Mouse (Mus musculus) stomach, embryonic 14.5 days (tissue): ENCODE data around the gene Ptcd2. TPM values are rescaled to one million over a fixed set of nuclear protein-coding genes. Genes with fewer than 3 reads are reported as not detected.
A peak's percentile ranks its signal among the peaks of the same experiment; 100 is the strongest.

Source experiments
- ATAC-seq: fragments of 200-750 bp; cut with Nextera tagmentation; 2 replicates; pipeline ENCODE4 v1.8.0; 2017; ENCODE audit warnings: low read depth, moderate TSS enrichment; ENCODE audit not compliant: insufficient number of reproducible peaks, insufficient read depth, low FRiP score
- H3K27ac ChIP-seq: fragments of 300-500 bp; sonication (generic); 2 replicates; pipeline ENCODE4 v1.5.1; 2014; ENCODE audit warnings: mild to moderate bottlenecking, low read length, moderate library complexity, mixed read lengths
- H3K27me3 ChIP-seq: fragments of 300-500 bp; sonication (generic); 2 replicates; pipeline ENCODE4 v1.6.1; 2014; ENCODE audit warnings: low read length, control low read depth, mixed read lengths; ENCODE audit not compliant: control insufficient read depth, insufficient read depth
- H3K36me3 ChIP-seq: fragments of 300-500 bp; sonication (generic); 2 replicates; pipeline ENCODE4 v1.6.1; 2014; ENCODE audit warnings: mild to moderate bottlenecking, control low read depth, low read length, moderate library complexity, mixed read lengths; ENCODE audit not compliant: control insufficient read depth, insufficient read depth
- H3K4me1 ChIP-seq: fragments of 300-500 bp; sonication (generic); 2 replicates; pipeline ENCODE4 v1.6.1; 2014; ENCODE audit warnings: low read length, control low read depth, mixed read lengths; ENCODE audit not compliant: control insufficient read depth, insufficient read depth
- H3K4me2 ChIP-seq: fragments of 300-500 bp; sonication (generic); replicated peaks from 2 replicates; pipeline ENCODE4 v1.6.1; 2014; ENCODE audit warnings: low read depth, low read length, control low read depth
- H3K4me3 ChIP-seq: fragments of 300-500 bp; sonication (generic); 2 replicates; pipeline ENCODE4 v1.5.1; 2014; ENCODE audit warnings: low read depth, low read length, control low read depth
- H3K9ac ChIP-seq: fragments of 300-500 bp; sonication (generic); replicated peaks from 2 replicates; pipeline ENCODE4 v1.6.1; 2014; ENCODE audit warnings: low read depth, mild to moderate bottlenecking, control low read depth, low read length, moderate library complexity, mixed read lengths
- H3K9me3 ChIP-seq: fragments of 300-500 bp; sonication (generic); 2 replicates; pipeline ENCODE4 v1.6.1; 2016; ENCODE audit warnings: low read depth, low read length, control low read depth; ENCODE audit not compliant: control insufficient read depth
- WGBS: fragments of 180-500 bp; shearing (Covaris S2); extraction: QIAGEN DNeasy Blood & Tissue Kit; methylation state at CpG from one replicate; pipeline ENCODE4 v1.1.7; 2014; 5-methylcytosine and 5-hydroxymethylcytosine counted together
- polyA plus RNA-seq: library from polyadenylated mRNA; unstranded; fragments of >200 nt; fragmentation: Nextera tagmentation; extraction: Ambion mirVana; gene quantifications from 2 replicates; pipeline ENCODE4 v1.2.1, GENCODE M21; 2014

Gene Ptcd2
- polyA plus RNA-seq, 1 experiment from 2014 or later = 44.7 TPM

GRCm38 (mm10) chr13:99378223-99378622 is 33.7 kb upstream of the Ptcd2 start:
- no peak overlapping the region for H3K9ac ChIP-seq
- no peak overlapping the region for H3K4me3 ChIP-seq
- H3K36me3 ChIP-seq = no peaks in the 10 kb centered on the region
- ATAC-seq = no peak
- 0 out of 2 replicates have a peak, but pooled peaks cover 2% of the 10 kb centered on the region for H3K4me1 ChIP-seq
- WGBS = 97% methylated on average over 1 of the region's 1 CpGs
- H3K27ac ChIP-seq = no peak overlapping the region
- no peaks in the 10 kb centered on the region for H3K27me3 ChIP-seq
- H3K4me2 ChIP-seq = no peak overlapping the region
- H3K9me3 ChIP-seq = no peaks in the 10 kb centered on the region

GRCm38 (mm10) chr13:99377055-99377454 is 32.5 kb upstream of the Ptcd2 start:
- H3K9ac ChIP-seq = no peak overlapping the region
- H3K27me3 ChIP-seq = no peaks in the 10 kb centered on the region
- no peak overlapping the region for H3K4me3 ChIP-seq
- H3K4me2 ChIP-seq = no peak overlapping the region
- no peaks in the 10 kb centered on the region for H3K36me3 ChIP-seq
- 85% methylated on average over 6 of the region's 6 CpGs for WGBS
- ATAC-seq = no peak
- no peak overlapping the region for H3K27ac ChIP-seq
- no peaks in the 10 kb centered on the region for H3K9me3 ChIP-seq
- 0 out of 2 replicates have a peak, but pooled peaks cover 2% of the 10 kb centered on the region for H3K4me1 ChIP-seq

DNA sequence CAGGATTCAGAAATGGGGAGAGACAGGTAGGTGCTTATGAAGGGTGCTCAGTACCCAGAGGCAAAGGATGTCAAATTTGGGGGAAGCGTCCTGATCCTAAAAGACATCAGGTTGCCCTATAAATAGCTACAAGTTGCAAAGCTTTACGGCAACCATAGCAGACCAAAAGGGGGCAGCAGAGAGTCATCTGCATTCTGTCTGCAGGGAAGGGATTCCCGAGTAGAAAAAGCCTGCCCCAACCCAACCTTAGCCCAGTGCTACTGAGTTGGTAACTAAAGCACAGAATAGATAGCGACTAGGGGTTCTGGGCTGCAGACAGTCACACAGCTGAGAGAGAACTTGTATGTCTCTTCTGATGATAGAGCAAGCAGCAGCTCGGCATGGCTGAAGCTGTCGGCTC is 31.0 kb upstream of the Ptcd2 start:
- H3K4me3 ChIP-seq = no peak overlapping the region
- no peaks in the 10 kb centered on the region for H3K36me3 ChIP-seq
- H3K4me2 ChIP-seq = no peak overlapping the region
- WGBS = 39% methylated on average over 6 of the region's 6 CpGs
- ATAC-seq = 0 out of 2 replicates have a peak, but pooled peaks have one; percentile 49
- 0 out of 2 replicates have a peak, but pooled peaks cover 2% of the 10 kb centered on the region for H3K4me1 ChIP-seq
- no peaks in the 10 kb centered on the region for H3K27me3 ChIP-seq
- no peak overlapping the region for H3K27ac ChIP-seq
- H3K9me3 ChIP-seq = no peaks in the 10 kb centered on the region
- no peak overlapping the region for H3K9ac ChIP-seq

DNA sequence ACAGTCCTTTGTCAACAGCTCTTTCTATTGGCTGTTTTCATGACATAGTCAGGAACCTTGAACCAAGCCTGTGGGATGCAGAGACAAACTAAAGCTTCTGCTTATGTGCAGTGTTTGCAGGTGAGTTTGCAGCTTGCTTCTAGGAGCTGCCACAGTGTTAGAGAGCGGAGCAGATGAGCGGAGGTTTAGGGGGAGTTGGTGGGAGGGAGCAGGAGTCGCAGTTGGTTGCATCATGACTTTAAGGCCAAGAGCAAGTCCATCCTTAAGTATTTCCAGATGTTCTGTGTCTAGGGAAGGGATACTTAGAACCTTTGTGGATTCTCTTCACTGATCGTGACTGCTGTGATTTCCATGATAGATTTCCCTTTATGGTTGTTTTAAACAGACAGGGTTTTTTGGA is 29.7 kb upstream of the Ptcd2 start:
- no peak overlapping the region for H3K9ac ChIP-seq
- no peak overlapping the region for H3K4me3 ChIP-seq
- 0 out of 2 replicates have a peak, but pooled peaks cover 2% of the 10 kb centered on the region for H3K4me1 ChIP-seq
- no peaks in the 10 kb centered on the region for H3K36me3 ChIP-seq
- WGBS = 46% methylated on average over 4 of the region's 4 CpGs
- H3K27ac ChIP-seq = peak overlapping the region; percentile 11; the same call in 1 of the 2 replicates
- no peak overlapping the region for H3K4me2 ChIP-seq
- no peak for ATAC-seq
- no peaks in the 10 kb centered on the region for H3K9me3 ChIP-seq
- H3K27me3 ChIP-seq = no peaks in the 10 kb centered on the region

- no peaks in the 10 kb centered on the region for H3K9me3 ChIP-seq
- no peak for ATAC-seq
- H3K27ac ChIP-seq = peak overlapping the region; percentile 11; the same call in 1 of the 2 replicates
- no peak overlapping the region for H3K4me3 ChIP-seq
- 0 out of 2 replicates have a peak, but pooled peaks cover 2% of the 10 kb centered on the region for H3K4me1 ChIP-seq
- no peak overlapping the region for H3K9ac ChIP-seq
- WGBS = 69% methylated on average over 7 of the region's 7 CpGs
- H3K4me2 ChIP-seq = no peak overlapping the region
- no peaks in the 10 kb centered on the region for H3K27me3 ChIP-seq
- no peaks in the 10 kb centered on the region for H3K36me3 ChIP-seq
These were observed 29.2 kb upstream of the Ptcd2 start for GRCm38 (mm10) chr13:99373684-99374083.

- Histone ChIP-seq H3K4me1 (0 out of 2 replicates have a peak, but pooled peaks cover 2% of the 10 kb centered on the region), H3K27ac (no peak overlapping the region), H3K36me3 (no peaks in the 10 kb centered on the region), H3K4me2 (no peak overlapping the region), H3K9me3 (no peaks in the 10 kb centered on the region), H3K9ac (no peak overlapping the region), H3K27me3 (no peaks in the 10 kb centered on the region), H3K4me3 (no peak overlapping the region)
- 88% methylated on average over 5 of the region's 5 CpGs for WGBS
- no peak for ATAC-seq
These were observed 26.8 kb upstream of the Ptcd2 start for GRCm38 (mm10) chr13:99371285-99371684.

- no peaks in the 10 kb centered on the region for H3K27me3 ChIP-seq
- no peak overlapping the region for H3K4me3 ChIP-seq
- no peak overlapping the region for H3K4me2 ChIP-seq
- H3K36me3 ChIP-seq = peaks cover 12% of the 10 kb centered on the region
- WGBS = 69% methylated on average over 12 of the region's 12 CpGs
- no peak for ATAC-seq
- H3K9me3 ChIP-seq = no peaks in the 10 kb centered on the region
- H3K27ac ChIP-seq = no peak overlapping the region
- 0 out of 2 replicates have a peak, but pooled peaks cover 2% of the 10 kb centered on the region for H3K4me1 ChIP-seq
- H3K9ac ChIP-seq = no peak overlapping the region
These were observed 24.6 kb upstream of the Ptcd2 start for GRCm38 (mm10) chr13:99369103-99369502.

DNA sequence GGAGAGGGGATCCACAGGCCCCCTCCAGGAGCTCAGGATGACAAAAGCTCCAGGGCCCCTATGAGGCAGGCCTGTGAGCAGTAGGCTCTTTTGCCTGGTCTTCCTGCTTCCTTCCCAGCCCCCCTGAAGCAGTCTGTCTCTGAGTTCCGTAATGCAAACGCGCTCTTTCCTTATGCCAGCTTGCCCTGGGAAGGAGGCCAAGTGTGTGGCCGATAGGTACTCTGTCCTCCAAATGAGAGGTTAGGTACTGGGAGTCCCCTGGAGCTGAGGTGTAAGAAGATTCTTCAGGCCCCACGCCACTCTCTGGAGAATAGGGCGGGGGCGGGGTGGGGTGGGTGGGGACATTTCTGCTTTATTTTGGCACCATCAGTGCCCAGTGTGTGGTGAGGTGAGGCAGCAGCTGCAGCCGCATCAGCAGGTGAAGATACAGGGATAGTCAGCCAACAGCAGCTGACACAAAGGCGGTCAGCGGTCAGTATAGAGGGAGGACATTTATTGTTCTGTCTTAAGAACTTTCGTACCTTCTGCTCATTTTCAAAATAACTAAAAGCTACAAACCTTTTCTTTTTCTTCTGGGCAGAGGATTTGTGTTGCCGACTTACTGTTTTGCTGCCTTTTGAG is 23.2 kb upstream of the Ptcd2 start:
- 88% methylated on average over 12 of the region's 12 CpGs for WGBS
- peaks cover 21% of the 10 kb centered on the region for H3K36me3 ChIP-seq

More for the DNA sequence above, 23.2 kb upstream of the Ptcd2 start:
- ATAC-seq = no peak
- no peaks in the 10 kb centered on the region for H3K9me3 ChIP-seq
- H3K27ac ChIP-seq = no peak overlapping the region
- no peaks in the 10 kb centered on the region for H3K27me3 ChIP-seq
- H3K4me1 ChIP-seq = no peaks in the 10 kb centered on the region
- no peak overlapping the region for H3K4me2 ChIP-seq
- H3K9ac ChIP-seq = no peak overlapping the region
- H3K4me3 ChIP-seq = no peak overlapping the region
